Mouse (Mus musculus) layer of hippocampus, postnatal 10 days (tissue): ENCODE measurements around the gene Zfp423. TPM values are rescaled to one million over a fixed set of nuclear protein-coding genes. Genes with fewer than 3 reads are reported as not detected.

Experiments
- DNase-seq, 2 experiments: peaks; one replicate each; pipeline ENCODE4 v3.0.0; 2021; ENCODE audit warnings: low spot score in 2 of 2
- total RNA-seq, 2 experiments: library from RNA; stranded (reverse); gene quantifications; 2 replicates each; pipeline ENCODE4 v1.2.3; 2021

Gene Zfp423
- total RNA-seq, 2 experiments from 2014 or later: 20.9 to 27.1 TPM

GRCm38 (mm10) chr8:87752710-87753109, 206.7 kb downstream of the Zfp423 start:
- no peak for DNase-seq

GRCm38 (mm10) chr8:87747582-87747981, 211.8 kb downstream of the Zfp423 start:
- DNase-seq: peak; percentile 33 to 50

- no peak for DNase-seq
These were observed 212.3 kb downstream of the Zfp423 start for GRCm38 (mm10) chr8:87747142-87747541.

DNA sequence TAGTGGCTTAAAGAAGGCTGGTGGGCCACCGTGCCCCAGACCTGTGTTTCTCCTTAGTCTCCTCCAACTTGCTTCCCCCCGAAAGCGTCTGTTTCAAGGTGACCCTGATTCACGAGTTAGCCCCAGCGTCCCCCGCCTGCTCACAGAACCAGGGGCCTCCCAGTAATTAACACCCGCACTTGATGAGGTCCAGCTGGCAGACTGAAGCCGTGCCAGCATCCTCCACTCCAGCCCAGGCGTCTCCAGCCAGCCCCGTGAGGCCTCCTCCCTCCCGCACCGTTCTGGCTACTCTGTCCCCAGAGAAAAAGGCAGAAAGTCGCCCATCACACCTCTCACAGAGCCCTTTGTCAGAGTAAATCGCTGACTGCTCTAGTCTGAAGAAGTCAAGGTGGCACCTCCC, 213.3 kb downstream of the Zfp423 start:
- peak in 1 of 2 experiments; percentile 48 for DNase-seq

GRCm38 (mm10) chr8:87745125-87745698, 214.2 kb downstream of the Zfp423 start:
- DNase-seq: no peak

DNA sequence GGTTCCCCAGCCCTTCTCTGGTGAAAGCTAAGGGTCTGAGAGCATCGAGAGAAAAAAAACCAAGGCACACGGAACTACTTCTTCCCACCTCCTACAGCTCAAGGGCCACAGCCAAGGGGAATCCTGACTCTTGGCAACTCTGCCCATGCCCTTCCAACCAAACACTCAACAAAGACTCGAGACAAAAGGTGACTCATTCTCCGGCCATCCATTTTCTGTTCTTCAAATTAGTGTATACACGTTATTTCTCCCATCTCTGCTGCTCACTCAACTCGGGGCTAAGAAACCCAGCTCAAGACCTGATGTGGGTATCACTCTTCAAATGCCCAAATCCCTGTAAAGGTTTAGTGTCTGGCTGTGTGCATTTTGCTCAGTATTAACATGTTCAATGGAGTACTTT, 214.8 kb downstream of the Zfp423 start:
- no peak for DNase-seq

DNA sequence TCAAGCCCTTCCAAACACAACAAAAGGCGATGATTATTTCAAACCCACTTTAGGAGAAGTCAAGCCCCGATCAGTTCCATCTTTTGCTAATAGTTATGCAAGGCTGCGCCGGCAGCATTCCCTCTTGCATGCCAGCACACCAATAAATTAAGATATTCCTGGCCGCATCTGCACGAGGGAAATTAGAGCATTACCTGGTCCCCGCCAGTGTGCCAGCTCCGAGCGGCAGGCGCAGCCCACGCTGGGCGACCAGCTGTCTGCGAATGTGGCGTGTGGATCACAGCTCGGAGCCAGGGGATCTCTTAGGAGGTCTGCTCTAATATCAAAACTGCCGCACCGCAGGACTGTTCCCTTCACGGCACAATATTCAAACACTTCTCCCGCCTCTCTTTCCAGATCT, 217.4 kb downstream of the Zfp423 start:
- no peak for DNase-seq

GRCm38 (mm10) chr8:87740946-87741530, 218.4 kb downstream of the Zfp423 start:
- DNase-seq: no peak

GRCm38 (mm10) chr8:87737900-87738299, 221.5 kb downstream of the Zfp423 start:
- peak; percentile 38 to 50 for DNase-seq

GRCm38 (mm10) chr8:87734902-87735301, 224.5 kb downstream of the Zfp423 start:
- DNase-seq: no peak

GRCm38 (mm10) chr8:87734496-87734895, 224.9 kb downstream of the Zfp423 start:
- no peak for DNase-seq

DNA sequence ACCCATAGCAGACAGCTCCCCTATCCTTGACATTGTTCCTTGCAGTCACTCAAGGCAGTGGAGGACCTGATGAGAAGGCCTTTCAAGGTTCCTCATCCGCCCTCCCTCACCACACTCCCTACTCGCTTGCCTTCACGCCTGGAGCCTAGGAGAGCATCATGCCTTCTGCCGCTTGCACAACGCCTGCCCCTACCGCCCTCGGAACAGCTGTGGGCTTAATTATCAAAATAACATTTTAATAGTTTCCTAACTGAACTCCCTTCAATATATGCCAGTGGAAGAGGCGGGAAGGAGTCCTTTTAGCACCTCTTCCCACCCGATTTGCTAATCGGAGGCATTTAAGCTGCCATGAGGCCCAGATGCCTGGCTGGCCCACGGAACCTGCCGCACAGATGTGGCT, 228.3 kb downstream of the Zfp423 start:
- DNase-seq: no peak

DNA sequence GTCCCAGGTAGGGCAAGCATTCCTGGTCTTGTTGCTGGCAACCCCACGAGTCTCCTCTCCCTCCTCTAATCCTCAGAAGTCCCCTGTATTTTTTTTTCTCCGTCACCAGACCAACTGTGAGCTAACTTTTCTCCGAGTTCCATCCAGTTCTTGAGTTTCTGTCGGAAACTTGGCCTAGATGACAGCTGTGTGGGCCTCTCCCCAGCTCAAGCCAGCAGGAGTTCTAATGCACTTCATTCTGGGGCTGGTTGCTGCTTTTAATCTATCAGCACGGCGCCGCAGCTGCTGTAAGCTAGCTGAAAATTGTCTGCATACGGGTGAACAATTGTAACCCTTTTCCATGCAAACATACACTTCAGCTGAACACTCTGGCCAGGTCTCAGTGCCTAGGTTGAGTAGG, 236.4 kb downstream of the Zfp423 start:
- no peak for DNase-seq

GRCm38 (mm10) chr8:87719137-87719815, 240.1 kb downstream of the Zfp423 start:
- DNase-seq: no peak

GRCm38 (mm10) chr8:87717445-87717844, 241.9 kb downstream of the Zfp423 start:
- no peak for DNase-seq

DNA sequence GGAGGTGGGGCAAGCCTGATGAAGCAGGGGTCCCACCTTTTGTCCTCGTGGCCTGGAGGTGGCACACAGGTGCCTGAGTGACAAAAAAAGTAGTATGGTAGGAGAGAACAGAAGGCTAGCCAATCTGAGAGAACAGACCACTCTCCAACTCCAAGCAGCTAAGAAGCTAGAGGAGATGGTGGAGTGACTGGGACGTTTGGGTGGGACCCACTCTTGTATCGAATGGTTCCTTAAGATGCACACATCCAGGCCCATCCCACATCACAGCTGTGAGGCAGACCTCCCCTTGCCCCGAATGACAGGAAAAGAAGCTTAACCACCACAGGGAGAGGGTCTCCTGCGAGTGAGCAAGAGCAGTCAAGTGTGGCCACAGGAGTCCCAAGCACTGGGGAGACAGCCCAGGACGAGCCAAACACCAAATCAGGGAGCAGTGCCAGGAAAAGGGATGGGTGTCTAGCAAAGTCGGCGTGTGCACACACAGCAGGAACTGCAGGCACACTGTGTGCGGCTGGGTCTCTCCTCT, 242.6 kb downstream of the Zfp423 start:
- no peak for DNase-seq

GRCm38 (mm10) chr8:87715731-87716682, 243.4 kb downstream of the Zfp423 start:
- peak; percentile 79 to 81 for DNase-seq

- DNase-seq: no peak
These were observed 245.4 kb downstream of the Zfp423 start for GRCm38 (mm10) chr8:87713946-87714345.

DNA sequence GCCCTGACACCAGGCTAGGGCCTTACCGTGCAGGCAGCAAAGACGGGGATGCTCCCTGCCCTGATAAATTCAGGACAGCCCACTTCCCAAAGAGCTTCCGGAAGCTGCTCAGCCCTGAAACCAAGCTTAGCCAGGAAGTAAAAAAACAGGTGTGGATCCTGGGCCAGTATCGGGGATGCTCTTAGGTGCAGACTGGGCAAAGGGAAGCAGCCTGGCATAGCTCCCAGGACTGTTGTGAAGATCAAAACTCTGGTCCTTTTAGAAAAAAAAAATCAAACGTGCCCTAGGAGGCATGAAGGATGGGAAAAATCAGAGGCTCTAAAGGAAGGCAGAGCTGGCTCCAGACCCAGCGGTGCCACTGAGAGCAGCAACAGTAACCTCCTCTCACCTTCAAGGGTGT, 247.4 kb downstream of the Zfp423 start:
- DNase-seq: no peak

- DNase-seq: no peak
These were observed 251.2 kb downstream of the Zfp423 start for GRCm38 (mm10) chr8:87708127-87708637.

- DNase-seq: no peak
These were observed 252.2 kb downstream of the Zfp423 start for GRCm38 (mm10) chr8:87707176-87707575.
